Mouse (Mus musculus): ENCODE results near the gene Pxt1. TPM values are rescaled to one million over a fixed set of nuclear protein-coding genes. Genes with fewer than 3 reads are reported as not detected.
"Not testable (repeated sequence)": the region's sequence is repeated elsewhere in the genome, so short reads cannot be mapped to it uniquely, and the experiment has no call there.

The Pxt1 gene
- total RNA-seq (2022) = under 1 TPM in 2 of 4 experiments, not detected in 2; 0.26 to 0.31 TPM

DNA sequence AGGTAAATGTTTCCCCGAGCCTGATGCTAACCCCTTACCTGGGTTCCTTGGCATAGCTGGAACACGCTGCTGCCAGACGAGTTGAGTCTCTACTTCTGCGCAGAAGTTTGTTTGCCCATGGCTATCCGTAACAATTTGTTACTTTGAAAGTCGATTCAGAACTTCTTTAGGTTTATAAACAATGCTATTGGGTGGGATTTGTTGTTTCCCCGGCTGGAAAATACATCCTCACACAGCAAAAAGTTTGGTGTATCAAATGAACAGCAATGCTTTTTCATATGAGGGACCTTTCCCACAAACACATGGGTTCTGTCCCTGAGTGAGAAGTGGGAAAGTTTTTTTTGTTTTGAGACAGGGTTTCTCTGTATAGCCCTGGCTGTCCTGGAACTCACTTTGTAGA, at the start of gene Pxt1:
Pxt1 (minus strand) TSS at position 101 of the 400 bp plus-strand sequence.
- no peak for DNase-seq (ENCODE audit: low spot score)

DNA sequence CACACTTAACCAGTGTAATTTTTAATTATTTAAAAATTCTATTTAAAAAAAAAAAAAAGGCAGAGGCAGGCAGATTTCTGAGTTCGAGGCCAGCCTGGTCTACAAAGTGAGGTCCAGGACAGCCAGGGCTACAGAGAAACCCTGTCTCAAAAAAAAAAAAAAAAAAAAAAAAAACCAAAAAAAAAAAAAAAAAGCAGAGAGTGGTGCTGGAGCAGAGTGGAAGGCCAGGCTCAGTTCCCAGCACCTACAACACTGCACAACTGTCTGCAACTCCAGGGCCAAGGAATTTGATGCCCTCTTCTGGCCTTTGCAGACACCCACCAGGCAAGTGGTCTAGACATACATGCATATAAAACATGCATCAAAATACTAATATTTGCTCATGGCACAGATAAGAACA, 49.4 kb upstream of the Pxt1 start:
- DNase-seq (ENCODE audit: low spot score) = not testable (repeated sequence)

DNA sequence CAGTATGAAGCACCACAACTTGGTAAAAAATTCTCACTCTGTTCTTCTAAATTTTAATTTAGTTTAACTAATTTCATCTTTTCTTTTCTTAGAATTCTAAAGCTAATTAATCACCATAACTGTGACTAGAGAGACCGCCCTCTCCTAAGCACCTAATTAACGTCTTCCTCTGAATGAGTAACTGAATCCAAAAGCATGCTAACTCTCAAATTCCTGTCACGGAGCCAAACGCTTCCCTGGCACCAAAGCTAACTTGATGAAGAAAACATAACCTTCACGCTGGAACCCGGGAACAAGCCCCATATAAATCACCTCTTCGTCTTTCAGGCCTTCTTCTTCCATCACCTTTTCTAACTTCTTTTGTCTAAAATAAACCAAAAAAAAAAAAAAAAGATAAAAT, 48.5 kb upstream of the Pxt1 start:
- DNase-seq (ENCODE audit: low spot score) = peak; percentile 45

GRCm38 (mm10) chr17:28991286-28991685, 47.6 kb upstream of the Pxt1 start:
- DNase-seq (ENCODE audit: low spot score) = no peak

- DNase-seq (ENCODE audit: low spot score) = no peak
Observed at GRCm38 (mm10) chr17:28990060-28990459, 46.4 kb upstream of the Pxt1 start.

DNA sequence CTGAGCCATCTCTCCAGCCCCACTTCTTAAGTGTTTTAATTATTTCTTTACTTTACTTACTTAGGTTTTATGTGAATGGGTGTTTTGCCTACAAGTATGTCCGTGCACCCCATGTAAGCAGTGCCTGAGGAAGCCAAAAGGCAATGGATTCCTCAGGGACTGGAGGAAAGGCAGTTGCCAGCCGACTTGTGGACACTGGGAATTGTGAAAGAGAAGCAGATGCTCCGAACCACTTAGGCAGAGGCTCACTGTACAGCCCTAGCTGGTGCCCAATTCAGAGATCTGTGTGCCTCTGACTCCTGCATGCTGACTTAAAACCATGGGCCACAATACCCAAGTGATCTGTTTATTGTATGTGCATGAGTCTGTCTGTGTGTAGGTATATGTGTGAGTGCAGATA, 45.4 kb upstream of the Pxt1 start:
- DNase-seq (ENCODE audit: low spot score) = no peak

DNA sequence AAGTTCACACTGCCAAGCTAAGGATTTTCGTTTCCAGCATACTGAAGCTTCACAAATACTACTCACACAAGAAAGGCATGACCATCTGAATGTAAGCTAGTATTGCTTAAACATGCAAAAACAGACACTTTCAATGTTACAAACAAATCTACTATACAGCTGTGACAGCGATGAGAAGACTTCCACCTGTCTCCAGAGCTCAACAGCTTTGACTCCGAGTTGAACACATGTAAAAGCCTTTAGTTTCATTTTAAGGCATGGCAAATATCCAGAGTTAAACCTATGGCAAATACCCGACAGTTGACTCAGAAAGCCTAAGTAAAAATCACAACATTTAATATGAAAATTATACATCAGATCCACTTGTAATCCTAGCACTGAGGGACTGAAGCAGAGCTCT, 44.7 kb upstream of the Pxt1 start:
- no peak for DNase-seq (ENCODE audit: low spot score)

DNA sequence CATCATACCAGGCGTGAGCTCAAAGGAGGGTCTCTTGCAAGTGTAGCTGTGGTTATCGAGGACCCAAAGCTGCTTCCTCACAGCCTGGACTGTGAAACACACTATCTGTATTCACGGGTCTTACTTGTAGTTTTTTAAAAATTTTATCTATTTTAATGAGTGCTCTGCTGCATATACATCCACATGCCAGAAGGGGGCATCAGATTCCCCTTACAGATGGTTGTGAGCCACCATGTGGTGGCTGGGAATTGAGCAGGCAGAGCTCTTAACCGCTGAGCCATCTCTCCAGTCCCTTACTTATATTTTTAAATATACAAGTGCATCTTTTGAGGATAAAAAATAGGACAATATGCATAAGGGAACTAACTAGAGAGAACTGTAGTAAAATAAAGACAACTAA, 44.1 kb upstream of the Pxt1 start:
- no peak for DNase-seq (ENCODE audit: low spot score)

DNA sequence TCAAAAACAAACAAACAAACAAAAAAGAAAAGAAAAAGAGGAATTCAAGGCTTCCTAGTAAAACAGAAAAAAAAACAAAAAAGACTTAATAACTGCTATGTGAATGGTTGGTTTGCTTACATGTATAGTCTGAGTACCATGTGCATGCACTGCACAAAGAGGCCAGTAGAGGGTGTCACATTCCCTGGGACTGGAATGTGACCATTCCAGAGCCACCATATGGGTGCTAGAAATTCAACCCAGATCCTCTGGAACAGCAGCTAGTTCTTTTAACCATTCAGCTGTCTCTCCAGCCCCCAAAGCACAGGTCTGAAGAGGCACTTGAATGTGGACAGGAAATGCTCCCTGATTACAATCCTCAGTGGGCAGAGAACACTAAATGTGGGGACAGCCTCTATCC, 43.2 kb upstream of the Pxt1 start:
- no peak for DNase-seq (ENCODE audit: low spot score)

DNA sequence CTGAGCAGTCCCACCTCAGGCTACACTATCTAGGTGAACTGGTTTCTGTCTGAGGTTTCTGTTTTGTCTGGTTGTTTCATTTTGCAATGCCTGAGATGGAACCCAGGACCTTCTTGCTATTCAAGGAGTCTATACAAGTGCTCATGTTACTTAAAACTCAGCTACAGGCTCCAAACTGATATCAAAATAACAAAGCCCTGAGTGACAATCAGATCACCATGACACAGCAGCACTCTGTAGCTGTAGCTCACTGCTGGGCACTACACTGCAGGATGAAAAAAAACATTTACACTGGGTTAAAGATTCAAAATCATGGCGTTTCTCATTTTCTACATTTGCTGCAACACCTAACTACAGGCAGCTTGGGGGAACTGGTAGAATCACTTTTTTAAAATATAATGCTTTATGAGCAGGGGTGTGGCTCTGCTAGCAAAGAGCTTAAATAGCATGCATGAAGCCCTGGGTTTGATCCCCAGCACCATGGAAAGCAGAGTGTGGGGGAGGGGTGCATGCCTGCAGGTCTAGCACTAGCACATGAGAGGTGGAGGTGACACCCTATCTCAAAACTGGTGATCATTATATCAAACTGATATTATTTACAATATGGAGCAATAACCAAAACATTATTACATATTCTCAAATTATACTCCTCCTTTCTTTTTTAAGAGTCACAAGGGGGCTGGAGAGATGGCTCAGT, 41.2 kb upstream of the Pxt1 start:
- no peak for DNase-seq (ENCODE audit: low spot score)

GRCm38 (mm10) chr17:28982591-28982990, 39.0 kb upstream of the Pxt1 start:
- DNase-seq (ENCODE audit: low spot score) = no peak

DNA sequence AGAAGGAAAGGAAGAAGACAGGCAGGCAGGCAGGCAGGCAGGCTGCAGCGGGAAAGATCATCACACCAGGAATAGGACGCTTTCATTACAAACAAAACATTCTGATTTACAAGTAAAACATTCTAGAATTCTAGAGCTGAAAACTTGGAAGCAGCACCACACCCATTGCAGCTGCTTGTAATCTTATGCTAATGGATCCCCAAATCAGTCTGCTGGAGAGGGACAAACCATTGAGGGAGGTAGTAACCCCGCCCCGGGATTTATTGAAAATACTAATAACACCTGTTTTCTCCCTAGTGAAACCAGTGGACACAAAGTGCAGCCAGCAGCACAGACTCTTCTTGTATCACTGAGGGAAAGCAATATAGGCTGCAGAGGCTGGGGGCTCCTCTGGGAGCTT, 37.4 kb upstream of the Pxt1 start:
- no peak for DNase-seq (ENCODE audit: low spot score)

- no peak for DNase-seq (ENCODE audit: low spot score)
Observed at GRCm38 (mm10) chr17:28979091-28979490, 35.5 kb upstream of the Pxt1 start.

DNA sequence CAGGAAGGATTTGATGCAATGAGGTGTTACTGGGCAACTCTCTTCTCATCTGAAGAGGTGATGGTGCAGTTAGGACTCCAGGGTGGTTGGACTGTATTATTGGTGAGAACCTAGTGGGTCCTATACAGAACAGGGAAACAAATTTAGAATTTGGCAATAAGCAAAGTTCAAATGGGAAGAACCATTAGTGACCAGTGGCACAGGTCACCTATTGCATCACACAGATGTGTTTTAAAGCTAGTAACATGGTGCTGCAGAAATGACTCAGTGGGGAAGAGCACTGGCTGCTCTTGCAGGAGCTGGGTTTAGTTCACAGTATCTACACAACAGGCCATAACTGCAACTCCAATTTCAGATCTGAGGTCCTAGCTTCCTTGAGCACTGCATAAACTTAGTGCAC, 26.5 kb upstream of the Pxt1 start:
- no peak for DNase-seq (ENCODE audit: low spot score)

DNA sequence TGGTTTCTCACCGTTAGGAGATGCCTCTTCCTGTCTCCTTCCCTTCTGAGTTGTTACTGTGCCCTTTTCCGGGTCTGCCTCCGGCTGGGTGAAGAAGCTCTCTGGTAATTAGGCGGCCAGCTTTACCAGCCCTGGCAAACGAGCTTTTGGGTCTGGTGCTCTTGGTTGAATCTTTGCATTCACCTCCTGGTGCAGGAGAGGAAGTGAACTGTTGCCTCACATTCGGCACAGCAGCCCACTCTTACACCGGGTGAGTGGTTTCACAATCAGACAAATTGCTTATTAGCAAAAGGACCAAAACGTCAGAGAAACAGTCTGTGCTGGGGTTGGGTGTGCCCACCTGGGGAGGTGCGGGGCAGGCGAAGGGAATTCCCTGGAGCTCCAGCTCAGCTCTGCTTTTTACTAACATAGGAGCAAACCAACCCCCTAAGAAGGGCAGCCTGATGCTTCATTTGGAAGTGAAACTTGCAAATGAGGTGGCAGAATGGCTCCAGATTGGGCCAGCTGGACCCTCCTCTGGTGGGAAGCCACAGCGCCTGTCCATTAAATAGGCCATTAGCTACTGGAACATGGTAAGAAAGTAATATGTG, 23.5 kb upstream of the Pxt1 start:
- DNase-seq (ENCODE audit: low spot score) = no peak

GRCm38 (mm10) chr17:28961596-28961995, 18.0 kb upstream of the Pxt1 start:
- no peak for DNase-seq (ENCODE audit: low spot score)

DNA sequence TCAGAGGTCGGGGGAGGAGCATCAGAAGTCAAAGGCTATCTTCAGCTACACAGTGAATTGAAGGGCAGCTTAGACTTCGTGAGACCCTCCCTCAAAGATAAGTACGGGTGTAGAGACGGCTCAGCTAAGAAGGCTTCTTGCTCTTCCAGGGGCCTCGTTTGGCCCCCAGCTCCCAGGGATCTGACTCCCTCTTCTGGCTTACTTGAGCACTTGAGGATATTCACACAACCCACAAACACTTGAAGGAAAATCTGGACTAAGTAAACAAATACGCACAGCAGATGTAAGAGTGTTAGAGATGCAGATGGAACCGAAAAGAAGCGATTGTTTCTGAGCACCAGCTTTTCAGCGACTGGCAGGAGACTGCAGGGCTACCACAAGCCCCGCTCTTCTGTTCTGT, 17.0 kb upstream of the Pxt1 start:
- DNase-seq (ENCODE audit: low spot score) = no peak

- no peak for DNase-seq (ENCODE audit: low spot score)
Observed at GRCm38 (mm10) chr17:28954416-28954815, 10.8 kb upstream of the Pxt1 start.

DNA sequence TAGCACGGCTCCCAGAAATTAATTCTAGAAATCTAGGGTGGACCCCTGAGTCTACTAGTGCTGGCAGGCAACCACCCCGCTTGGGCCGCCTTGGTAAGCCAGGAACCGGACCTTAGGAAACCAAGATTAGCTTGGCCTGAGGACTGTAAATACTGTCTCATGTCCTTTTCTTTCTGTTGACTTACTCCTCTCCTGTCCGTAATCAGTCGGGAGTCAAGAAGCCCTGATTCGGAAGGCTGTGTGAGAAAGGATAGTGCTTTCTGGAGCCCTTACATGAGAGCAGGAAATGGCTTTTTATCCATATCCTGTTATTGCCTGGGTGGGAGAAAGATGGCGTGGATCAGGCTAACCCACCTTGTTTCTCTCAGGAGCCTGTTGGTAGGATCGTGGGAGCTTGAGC, 9.6 kb upstream of the Pxt1 start:
- peak; percentile 16 for DNase-seq (ENCODE audit: low spot score)

- DNase-seq (ENCODE audit: low spot score) = peak; percentile 91
Observed at GRCm38 (mm10) chr17:28951831-28952799, 8.5 kb upstream of the Pxt1 start, which contains the start of gene Kctd20. Kctd20 (plus strand) TSS chr17:28951950.

DNA sequence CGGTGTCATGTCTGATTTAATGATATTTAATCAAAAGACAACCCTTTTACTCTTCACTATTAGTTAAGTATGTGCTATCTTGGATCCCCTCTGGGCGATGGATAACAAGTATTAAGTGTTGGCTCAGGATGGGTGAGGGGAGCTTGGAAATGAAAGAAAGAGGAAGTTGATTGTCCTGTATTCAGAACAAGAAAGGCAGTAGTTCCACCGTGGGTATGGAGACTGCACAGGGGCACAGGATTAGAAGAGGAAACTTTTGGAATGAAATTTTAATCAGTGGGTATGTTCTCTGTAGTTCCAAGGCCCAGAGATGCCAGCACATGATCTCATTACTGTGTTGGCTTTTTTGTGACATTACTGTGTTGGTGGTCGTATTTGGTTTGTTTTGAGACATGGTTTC, 7.1 kb upstream of the Pxt1 start:
- no peak for DNase-seq (ENCODE audit: low spot score)

- DNase-seq (ENCODE audit: low spot score) = no peak
Observed at GRCm38 (mm10) chr17:28948661-28949060, 5.0 kb upstream of the Pxt1 start.

Measured in heart, adult 8-10 months (tissue).